In genomic region chr12:73324742-73325141, GRCm38 (mm10) we compare ENCODE assay signal across 8 mouse cellular contexts. TPM values are rescaled to one million over a fixed set of nuclear protein-coding genes. Genes with fewer than 3 reads are reported as not detected.
DNase-seq lines count a peak whose midpoint lies in the region; ATAC-seq lines count a peak whose summit lies in the region.

No protein-coding gene starts in this region.

- DNase-seq in embryo, embryonic 10 days (ENCODE audit: low spot score), result peak; percentile 35
- no peak for DNase-seq in embryo, embryonic 9.5 days (ENCODE audit: extremely low spot score)
- peak; percentile 9 for DNase-seq in urinary bladder, postnatal 25 days (ENCODE audit: low spot score)
- no peak for DNase-seq in urinary bladder, postnatal 4 days (ENCODE audit: low spot score in 2 of 2)
- peak; percentile 53 for DNase-seq in heart, postnatal 4 days
- DNase-seq in frontal cortex, postnatal 25 days (ENCODE audit: low spot score in 2 of 2), result no peak
- no peak for DNase-seq in ovary, adult 18-20 months (ENCODE audit: low spot score)

- no peak for ATAC-seq in cerebellum, adult (ENCODE audit: insufficient number of reproducible peaks, low FRiP score, low TSS enrichment)

RNA-seq across cellular contexts. Expression of gene Slc38a6, which starts 38.2 kb away (rescaled TPM):
- 1 to 10 TPM; 7.4 to 8.5 TPM for total RNA-seq in heart, postnatal 4 days (2021)

RNA-seq across cellular contexts. Expression of gene Trmt5, which starts 38.2 kb away (rescaled TPM):
- total RNA-seq in heart, postnatal 4 days (2021), result 10 to 100 TPM; 29.6 to 30.5 TPM

Comparison
In these comparisons a context has a peak if more than half of its experiments do, and no peak if none do; other contexts are left out.
1. DNase-seq: peak in embryo, embryonic 10 days (single experiment), urinary bladder, postnatal 25 days (single experiment) and heart, postnatal 4 days (single experiment); none in embryo, embryonic 9.5 days (single experiment), urinary bladder, postnatal 4 days (0 of 2), frontal cortex, postnatal 25 days (0 of 2) and ovary, adult 18-20 months (single experiment).